Mouse (Mus musculus) kidney, embryonic 14.5 days (tissue): ENCODE measurements around the gene Tubgcp5. TPM values are rescaled to one million over a fixed set of nuclear protein-coding genes. Genes with fewer than 3 reads are reported as not detected.
A peak's percentile ranks its signal among the peaks of the same experiment; 100 is the strongest.

Source experiments
- ATAC-seq: fragments of 200-750 bp; cut with Nextera tagmentation; 2 replicates; pipeline ENCODE4 v1.8.0; 2017; ENCODE audit warnings: moderate number of reproducible peaks, mild to moderate bottlenecking, moderate TSS enrichment, moderate library complexity; ENCODE audit not compliant: low FRiP score, low TSS enrichment
- H3K27ac ChIP-seq: fragments of 300-500 bp; sonication (generic); 2 replicates; pipeline ENCODE4 v1.5.1; 2014; ENCODE audit warnings: low read depth, mild to moderate bottlenecking, low read length, moderate library complexity, mixed read lengths
- H3K27me3 ChIP-seq: fragments of 300-500 bp; sonication (generic); 2 replicates; pipeline ENCODE4 v1.6.1; 2014; ENCODE audit warnings: mild to moderate bottlenecking, low read length; ENCODE audit not compliant: control insufficient read depth, insufficient read depth
- H3K36me3 ChIP-seq: fragments of 300-500 bp; sonication (generic); 2 replicates; pipeline ENCODE4 v1.6.1; 2014; ENCODE audit warnings: low read length, mixed read lengths; ENCODE audit not compliant: control insufficient read depth, insufficient read depth
- H3K4me1 ChIP-seq: fragments of 300-500 bp; sonication (generic); 2 replicates; pipeline ENCODE4 v1.6.1; 2014; ENCODE audit warnings: low read length, mixed read lengths; ENCODE audit not compliant: control insufficient read depth, insufficient read depth
- H3K4me2 ChIP-seq: fragments of 300-500 bp; sonication (generic); replicated peaks from 2 replicates; pipeline ENCODE4 v1.6.1; 2014; ENCODE audit warnings: low read depth, mild to moderate bottlenecking, low read length
- H3K4me3 ChIP-seq: fragments of 300-500 bp; sonication (generic); 2 replicates; pipeline ENCODE4 v1.5.1; 2014; ENCODE audit warnings: mild to moderate bottlenecking, low read length
- H3K9ac ChIP-seq: fragments of 300-500 bp; sonication (generic); 2 replicates; pipeline ENCODE4 v1.6.1; 2014; ENCODE audit warnings: low read depth, mild to moderate bottlenecking, low read length, moderate library complexity
- H3K9me3 ChIP-seq: fragments of 300-500 bp; sonication (generic); 2 replicates; pipeline ENCODE4 v1.6.1; 2016; ENCODE audit warnings: low read length; ENCODE audit not compliant: control insufficient read depth
- WGBS: fragments of 180-500 bp; shearing (Covaris S2); extraction: QIAGEN DNeasy Blood & Tissue Kit; methylation state at CpG from one replicate; pipeline ENCODE4 v1.1.7; 2014; 5-methylcytosine and 5-hydroxymethylcytosine counted together
- polyA plus RNA-seq: library from polyadenylated mRNA; unstranded; fragments of >200 nt; fragmentation: Nextera tagmentation; extraction: Ambion mirVana; gene quantifications from 2 replicates; pipeline ENCODE4 v1.2.1, GENCODE M21; 2014

The Tubgcp5 gene
- polyA plus RNA-seq, 1 experiment from 2014 or later = 34.6 TPM

DNA sequence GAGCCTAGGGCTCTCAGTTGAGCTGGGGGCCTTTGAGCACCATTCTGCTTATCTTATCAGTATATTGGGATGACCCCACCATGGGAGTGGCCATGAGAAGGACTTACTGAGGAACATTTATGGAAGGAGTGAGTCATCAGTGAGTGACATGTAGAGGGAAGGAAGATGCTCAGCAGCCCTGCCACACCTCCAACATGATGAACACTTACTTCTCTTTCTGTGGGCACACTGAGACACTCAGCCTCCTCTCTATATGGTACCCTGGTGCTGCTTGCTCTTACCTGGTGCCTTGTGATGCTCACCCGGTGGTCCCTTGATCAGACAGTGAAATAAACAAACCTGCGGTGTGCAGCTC is 65.5 kb downstream of the Tubgcp5 start:
- Histone ChIP-seq H3K27me3 (no peaks in the 10 kb centered on the region), H3K4me2 (no peak overlapping the region), H3K4me1 (no peaks in the 10 kb centered on the region), H3K36me3 (no peaks in the 10 kb centered on the region), H3K27ac (no peak overlapping the region), H3K9ac (no peak overlapping the region), H3K9me3 (no peaks in the 10 kb centered on the region), H3K4me3 (no peak overlapping the region)
- 83% methylated on average over 2 of the region's 2 CpGs for WGBS
- no peak for ATAC-seq

GRCm38 (mm10) chr7:55859956-55860355 is 66.0 kb downstream of the Tubgcp5 start:
- Histone ChIP-seq H3K9ac (no peak overlapping the region), H3K27me3 (no peaks in the 10 kb centered on the region), H3K4me2 (no peak overlapping the region), H3K9me3 (no peaks in the 10 kb centered on the region), H3K36me3 (no peaks in the 10 kb centered on the region), H3K4me3 (no peak overlapping the region), H3K4me1 (no peaks in the 10 kb centered on the region), H3K27ac (no peak overlapping the region)
- 85% methylated on average over 6 of the region's 6 CpGs for WGBS
- ATAC-seq = no peak

DNA sequence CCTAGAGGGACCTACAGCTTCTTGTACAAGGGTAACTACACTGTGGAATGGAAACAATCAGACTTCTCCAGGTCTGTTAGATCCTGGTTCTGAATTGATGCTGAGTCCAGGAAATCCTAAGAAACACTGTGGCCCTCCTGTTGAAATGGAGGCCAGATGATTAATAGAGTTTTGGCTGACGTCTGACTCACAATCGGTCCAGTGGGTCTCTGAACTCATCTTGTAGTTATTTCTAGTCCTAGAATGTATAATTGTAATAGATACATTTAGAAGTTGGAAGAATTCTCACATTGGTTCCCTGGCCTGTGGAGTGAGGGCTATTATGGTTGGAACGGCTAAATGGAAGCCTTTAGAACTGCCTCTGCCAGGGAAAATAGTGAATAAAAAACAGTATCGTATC is 67.2 kb downstream of the Tubgcp5 start:
- ATAC-seq = no peak
- Histone ChIP-seq H3K36me3 (no peaks in the 10 kb centered on the region), H3K27ac (no peak overlapping the region), H3K4me3 (no peak overlapping the region), H3K9ac (no peak overlapping the region), H3K4me2 (no peak overlapping the region), H3K9me3 (no peaks in the 10 kb centered on the region), H3K4me1 (no peaks in the 10 kb centered on the region), H3K27me3 (no peaks in the 10 kb centered on the region)
- 82% methylated on average over 4 of the region's 4 CpGs for WGBS

DNA sequence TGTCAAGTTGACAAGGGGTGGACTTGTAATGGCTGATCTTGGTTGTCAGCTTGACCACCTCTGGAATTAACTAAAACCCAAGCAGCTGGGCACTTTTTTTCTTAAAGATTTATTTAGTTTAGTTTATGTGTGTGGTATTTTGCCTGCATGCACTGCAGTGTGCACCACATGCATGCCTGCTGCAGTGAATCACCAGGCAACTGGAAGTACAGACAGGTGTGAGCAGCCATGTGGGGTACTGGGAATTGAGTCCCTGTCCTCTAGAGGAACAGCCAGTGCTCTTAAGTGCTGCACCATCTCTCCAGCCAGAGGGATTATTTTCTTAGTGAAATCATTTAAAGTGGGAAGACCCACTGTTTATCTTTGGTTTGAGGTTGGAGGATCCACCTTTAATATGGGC is 71.1 kb downstream of the Tubgcp5 start:
- Histone ChIP-seq H3K4me3 (no peak overlapping the region), H3K27ac (no peak overlapping the region), H3K36me3 (no peaks in the 10 kb centered on the region), H3K9me3 (no peaks in the 10 kb centered on the region), H3K27me3 (no peaks in the 10 kb centered on the region), H3K9ac (no peak overlapping the region), H3K4me2 (no peak overlapping the region), H3K4me1 (peaks cover 6% of the 10 kb centered on the region; the same call in 1 of the 2 replicates)
- no peak for ATAC-seq

DNA sequence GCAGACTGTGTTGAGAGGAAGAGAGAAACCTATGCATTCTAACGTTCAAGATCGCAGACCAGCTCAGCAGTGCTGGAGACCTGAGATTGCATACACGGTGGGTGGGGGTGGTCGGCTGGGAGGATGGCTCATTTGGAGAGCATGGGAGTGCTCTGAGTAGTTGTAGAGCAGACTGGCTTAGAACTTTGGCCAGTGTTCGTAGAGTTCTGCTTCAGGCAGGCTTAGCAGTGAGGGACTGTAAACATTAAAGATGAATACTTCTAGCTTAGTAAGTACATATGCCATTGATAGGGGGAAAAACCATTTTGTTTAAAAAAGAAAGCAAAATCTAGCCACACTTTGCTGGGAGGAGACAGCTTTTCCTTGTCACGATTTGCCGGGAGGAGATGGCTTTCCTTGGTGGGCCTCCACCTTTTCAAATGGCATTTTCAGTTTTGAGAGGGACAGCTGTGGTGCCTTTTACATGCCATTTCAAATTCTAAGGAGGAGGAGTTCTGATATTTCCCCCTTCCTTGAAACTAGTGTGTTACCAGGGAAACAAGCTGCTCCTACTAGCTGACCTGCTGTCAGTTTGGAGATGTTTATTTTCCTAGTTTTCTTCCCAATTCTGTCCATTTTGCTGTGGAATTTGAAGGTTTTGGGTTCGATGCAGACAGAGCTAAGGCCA is 71.9 kb downstream of the Tubgcp5 start:
- Histone ChIP-seq H3K27me3 (no peaks in the 10 kb centered on the region), H3K9me3 (no peaks in the 10 kb centered on the region), H3K4me1 (peaks cover 6% of the 10 kb centered on the region; the same call in 1 of the 2 replicates), H3K27ac (no peak overlapping the region), H3K9ac (no peak overlapping the region), H3K4me2 (no peak overlapping the region), H3K36me3 (no peaks in the 10 kb centered on the region), H3K4me3 (no peak overlapping the region)
- no peak for ATAC-seq
- WGBS = 74% methylated on average over 8 of the region's 8 CpGs

GRCm38 (mm10) chr7:55868247-55868646 is 74.3 kb downstream of the Tubgcp5 start:
- H3K9me3 ChIP-seq = no peaks in the 10 kb centered on the region
- 87% methylated on average over 7 of the region's 7 CpGs for WGBS
- H3K9ac ChIP-seq = no peak overlapping the region
- H3K4me3 ChIP-seq = no peak overlapping the region
- peaks cover 6% of the 10 kb centered on the region; the same call in 1 of the 2 replicates for H3K4me1 ChIP-seq
- ATAC-seq = no peak
- H3K4me2 ChIP-seq = no peak overlapping the region
- peaks cover 10% of the 10 kb centered on the region for H3K36me3 ChIP-seq
- H3K27ac ChIP-seq = no peak overlapping the region
- H3K27me3 ChIP-seq = no peaks in the 10 kb centered on the region

GRCm38 (mm10) chr7:55869220-55869619 is 75.3 kb downstream of the Tubgcp5 start:
- ATAC-seq = no peak
- 38% methylated on average over 3 of the region's 3 CpGs for WGBS

DNA sequence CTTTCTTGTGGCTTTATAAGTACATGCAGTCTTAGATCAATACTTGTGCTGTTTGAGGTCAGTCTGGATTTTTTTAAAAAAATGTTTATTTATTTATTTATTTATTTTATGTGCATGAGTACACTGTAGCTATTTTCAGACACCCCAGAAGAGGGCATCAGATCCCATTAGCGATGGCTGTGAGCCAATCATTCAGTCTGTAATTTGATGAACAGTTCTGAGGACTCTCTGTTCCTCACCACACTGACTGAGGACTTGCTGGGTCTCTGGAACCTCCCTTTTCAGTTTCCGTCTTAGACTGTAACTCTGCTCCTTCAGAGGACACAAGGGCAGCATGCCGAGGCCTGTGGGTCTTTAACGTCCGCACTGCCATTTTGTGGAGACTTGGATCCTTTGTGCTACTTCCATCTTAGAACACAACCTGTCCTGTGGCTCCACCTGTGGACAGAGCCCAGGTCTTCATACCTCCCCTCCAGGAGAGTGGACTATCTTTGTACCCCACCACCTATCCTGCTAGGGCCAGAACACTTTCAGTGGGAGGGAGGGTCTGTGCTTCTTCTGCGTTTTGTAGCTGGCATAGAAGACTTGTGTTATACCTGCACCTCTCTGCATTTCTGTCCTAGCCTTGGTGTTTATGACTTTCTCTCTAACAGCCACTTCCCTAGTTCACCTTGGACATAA is 76.5 kb downstream of the Tubgcp5 start:
- H3K9me3 ChIP-seq = no peaks in the 10 kb centered on the region
- H3K27me3 ChIP-seq = no peaks in the 10 kb centered on the region
- no peak overlapping the region for H3K4me3 ChIP-seq
- peak; percentile 24; the same call in 1 of the 2 replicates for ATAC-seq
- H3K9ac ChIP-seq = no peak overlapping the region
- H3K4me2 ChIP-seq = no peak overlapping the region
- 90% methylated on average over 6 of the region's 6 CpGs for whole genome bisulfite sequencing
- peaks cover 6% of the 10 kb centered on the region; the same call in 1 of the 2 replicates for H3K4me1 ChIP-seq
- peaks cover 31% of the 10 kb centered on the region for H3K36me3 ChIP-seq
- no peak overlapping the region for H3K27ac ChIP-seq

More at GRCm38 (mm10) chr7:55869220-55869619, 75.3 kb downstream of the Tubgcp5 start:
- no peaks in the 10 kb centered on the region for H3K27me3 ChIP-seq
- H3K36me3 ChIP-seq = peaks cover 19% of the 10 kb centered on the region
- H3K4me2 ChIP-seq = no peak overlapping the region
- no peak overlapping the region for H3K27ac ChIP-seq
- no peak overlapping the region for H3K4me3 ChIP-seq
- no peaks in the 10 kb centered on the region for H3K9me3 ChIP-seq
- H3K9ac ChIP-seq = no peak overlapping the region
- peaks cover 6% of the 10 kb centered on the region; the same call in 1 of the 2 replicates for H3K4me1 ChIP-seq

- Histone ChIP-seq H3K4me3 (no peak overlapping the region), H3K4me1 (peaks cover 6% of the 10 kb centered on the region; the same call in 1 of the 2 replicates), H3K36me3 (peaks cover 38% of the 10 kb centered on the region), H3K27me3 (no peaks in the 10 kb centered on the region), H3K4me2 (no peak overlapping the region), H3K9me3 (no peaks in the 10 kb centered on the region), H3K27ac (no peak overlapping the region), H3K9ac (no peak overlapping the region)
- WGBS = 88% methylated on average over 5 of the region's 5 CpGs
- ATAC-seq = no peak
Observed at GRCm38 (mm10) chr7:55871476-55871875, 77.5 kb downstream of the Tubgcp5 start.
